Mouse (Mus musculus) kidney, postnatal 10 days (tissue): ENCODE measurements around the gene Prkce.

Experiments
- DNase-seq: peaks from one replicate; pipeline ENCODE4 v3.0.0; 2021; ENCODE audit warnings: mixed read lengths

Gene Prkce

DNA sequence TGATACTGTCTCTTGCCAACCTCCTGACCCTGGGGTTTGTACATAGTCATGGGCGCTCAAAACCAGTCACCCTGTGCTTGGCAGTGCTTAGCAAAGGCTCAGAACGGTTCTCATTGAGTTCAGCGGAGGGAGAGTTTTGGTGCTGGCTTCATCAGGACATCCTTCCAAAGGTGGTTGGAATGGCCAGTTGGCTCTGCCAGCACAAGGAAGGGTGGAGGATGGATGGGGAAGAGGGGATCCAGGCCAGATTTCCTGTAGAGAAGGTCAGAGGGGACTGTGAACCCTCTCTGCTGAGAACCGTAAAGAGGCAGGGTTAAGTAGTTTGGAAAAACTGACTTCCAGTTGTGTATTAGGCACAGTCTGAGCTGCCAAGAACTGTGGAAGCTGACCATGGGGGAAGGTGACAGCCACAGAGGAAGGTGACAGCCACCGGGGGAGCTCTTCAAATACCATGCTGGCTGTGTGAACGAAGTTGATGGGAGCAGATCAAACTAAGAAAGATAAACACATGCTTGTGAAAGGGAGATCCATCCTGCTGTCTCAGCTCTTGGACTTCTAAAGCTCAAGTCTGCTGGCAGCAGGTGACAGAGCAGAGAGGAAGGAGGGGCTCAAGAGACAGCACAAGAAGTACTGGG, 99.7 kb downstream of the Prkce start:
- no peak for DNase-seq

DNA sequence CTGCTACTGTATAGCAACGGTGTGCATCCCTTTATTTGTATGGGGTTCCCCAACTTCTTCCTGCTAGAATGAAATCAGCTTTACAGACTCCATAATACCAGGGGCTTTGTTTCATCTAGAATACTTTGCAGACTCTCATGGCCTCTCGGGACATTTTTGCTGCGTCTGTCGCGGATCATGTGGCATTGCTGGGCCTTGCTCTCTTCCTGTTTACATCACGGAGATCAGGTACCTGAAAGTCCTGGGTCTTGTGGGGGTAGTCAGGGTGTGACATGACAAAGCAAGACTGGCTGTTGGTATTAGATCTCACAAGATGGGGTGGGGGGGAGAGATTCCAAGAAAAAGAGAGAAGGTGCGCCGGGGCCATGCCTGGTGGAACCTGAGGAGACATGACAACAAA, 102.1 kb downstream of the Prkce start:
- DNase-seq = no peak

DNA sequence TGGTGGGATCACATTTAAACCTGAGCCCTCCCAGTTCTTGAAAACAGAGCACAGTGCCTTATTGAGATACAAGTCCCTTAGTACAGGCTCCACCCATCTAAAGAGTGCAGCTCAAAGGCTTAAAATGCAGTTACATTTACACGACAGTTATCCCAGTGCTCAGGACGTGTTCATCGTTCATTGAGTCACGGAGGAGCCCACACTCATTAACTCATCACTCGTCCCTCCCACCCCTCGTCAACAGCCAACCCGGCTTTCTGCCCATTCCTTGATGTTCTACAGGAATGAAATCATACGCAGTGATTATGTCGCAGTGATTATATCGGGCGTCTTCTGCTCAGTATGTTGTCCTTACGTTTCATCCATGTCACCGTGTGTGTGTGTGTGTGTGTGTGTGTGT, 102.9 kb downstream of the Prkce start:
- no peak for DNase-seq

GRCm38 (mm10) chr17:86271277-86271676, 103.7 kb downstream of the Prkce start:
- DNase-seq = peak; percentile 45

DNA sequence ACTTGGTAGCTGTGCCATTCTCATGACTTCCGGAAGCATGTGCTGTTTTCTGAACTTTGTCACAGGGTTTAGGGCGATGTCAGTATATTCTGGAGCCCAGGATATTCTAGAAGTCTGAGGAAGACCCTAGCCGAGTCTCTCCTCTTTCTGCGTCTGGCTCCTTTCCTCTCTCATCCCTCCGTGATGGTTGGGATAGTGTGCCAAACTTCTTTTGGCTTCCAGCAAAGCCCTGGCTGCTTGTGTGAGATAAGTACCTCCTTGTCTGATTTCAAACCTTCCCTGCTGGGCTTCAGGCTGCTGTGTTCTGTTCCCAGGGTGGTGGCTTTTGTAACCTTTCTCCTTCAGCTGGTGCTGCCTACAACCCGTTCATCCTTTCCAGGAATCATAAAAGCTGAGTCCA, 105.4 kb downstream of the Prkce start:
- no peak for DNase-seq

DNA sequence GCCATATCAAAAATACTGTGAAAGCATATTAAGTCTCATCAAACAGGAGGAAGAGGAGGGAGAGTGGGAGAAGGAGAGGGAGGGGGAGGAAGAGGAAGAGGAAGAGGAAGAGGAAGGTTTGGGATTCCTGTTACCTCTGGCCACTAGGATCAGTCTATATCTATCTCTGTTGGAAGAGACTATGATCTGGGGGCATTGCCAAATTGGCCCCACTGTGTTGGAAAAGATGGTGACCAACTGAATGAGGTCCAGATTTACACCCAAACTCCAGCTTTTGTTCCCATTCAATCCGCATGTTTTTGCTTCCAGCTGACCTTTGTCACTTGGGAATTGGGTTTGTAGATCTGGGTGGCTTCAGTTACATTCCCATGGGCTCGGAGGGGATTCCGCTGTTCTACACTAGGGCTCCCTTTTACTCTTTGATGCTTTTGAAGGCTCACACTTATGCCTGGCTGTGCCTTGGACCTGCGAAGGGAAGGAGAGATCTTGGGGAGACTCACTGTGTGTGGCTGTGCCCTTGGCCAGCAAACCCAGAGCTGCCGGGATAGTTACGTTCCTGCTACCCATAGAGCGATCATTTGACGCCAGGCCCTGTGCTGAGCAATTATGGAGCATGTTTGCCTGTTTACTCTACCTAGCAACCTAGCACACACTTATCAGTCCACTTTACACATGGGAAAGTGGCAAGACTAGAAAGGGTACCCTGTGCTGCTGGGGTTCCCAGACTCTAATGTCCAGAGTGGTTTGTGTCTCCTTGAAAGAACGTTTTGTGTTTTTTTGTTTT, 106.2 kb downstream of the Prkce start:
- DNase-seq = no peak

DNA sequence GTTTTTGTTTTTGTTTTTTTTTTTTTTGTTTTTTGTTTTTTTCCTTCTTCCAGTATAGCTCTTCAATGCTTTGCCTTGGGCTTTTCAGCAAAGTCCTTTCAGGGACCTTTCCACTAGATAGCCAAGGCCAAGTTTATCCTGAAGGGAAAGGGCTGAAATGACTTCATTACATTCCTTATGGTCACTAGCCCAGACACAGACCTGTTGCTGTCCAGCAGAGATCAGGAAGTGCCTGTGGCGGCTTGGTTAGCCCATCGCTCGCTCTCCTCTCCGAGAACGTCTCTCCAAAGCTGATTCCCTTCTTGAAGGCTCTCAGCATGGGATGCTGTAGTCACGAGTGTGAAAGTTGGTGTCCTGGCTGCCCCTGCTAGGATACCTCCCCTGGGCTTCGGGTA, 106.8 kb downstream of the Prkce start:
- DNase-seq = no peak

DNA sequence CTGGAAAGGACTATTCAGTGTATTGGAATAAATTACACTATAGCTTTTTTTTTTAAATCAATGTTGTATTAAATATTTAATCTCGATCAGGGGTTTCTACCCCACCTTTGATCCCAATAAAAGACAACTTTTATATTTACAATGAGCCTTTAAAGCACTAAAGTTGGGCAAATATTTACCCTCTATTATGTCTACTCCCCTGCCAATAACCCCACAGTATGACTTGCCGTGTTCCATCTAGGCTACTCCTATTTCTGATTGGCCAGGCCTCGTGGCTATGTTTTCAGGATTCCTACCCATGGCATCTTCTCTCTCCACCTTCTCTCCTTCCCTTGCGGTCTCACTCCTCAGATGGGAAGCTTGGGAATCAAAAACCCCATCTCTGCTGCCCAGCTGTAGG, 108.8 kb downstream of the Prkce start:
- no peak for DNase-seq

DNA sequence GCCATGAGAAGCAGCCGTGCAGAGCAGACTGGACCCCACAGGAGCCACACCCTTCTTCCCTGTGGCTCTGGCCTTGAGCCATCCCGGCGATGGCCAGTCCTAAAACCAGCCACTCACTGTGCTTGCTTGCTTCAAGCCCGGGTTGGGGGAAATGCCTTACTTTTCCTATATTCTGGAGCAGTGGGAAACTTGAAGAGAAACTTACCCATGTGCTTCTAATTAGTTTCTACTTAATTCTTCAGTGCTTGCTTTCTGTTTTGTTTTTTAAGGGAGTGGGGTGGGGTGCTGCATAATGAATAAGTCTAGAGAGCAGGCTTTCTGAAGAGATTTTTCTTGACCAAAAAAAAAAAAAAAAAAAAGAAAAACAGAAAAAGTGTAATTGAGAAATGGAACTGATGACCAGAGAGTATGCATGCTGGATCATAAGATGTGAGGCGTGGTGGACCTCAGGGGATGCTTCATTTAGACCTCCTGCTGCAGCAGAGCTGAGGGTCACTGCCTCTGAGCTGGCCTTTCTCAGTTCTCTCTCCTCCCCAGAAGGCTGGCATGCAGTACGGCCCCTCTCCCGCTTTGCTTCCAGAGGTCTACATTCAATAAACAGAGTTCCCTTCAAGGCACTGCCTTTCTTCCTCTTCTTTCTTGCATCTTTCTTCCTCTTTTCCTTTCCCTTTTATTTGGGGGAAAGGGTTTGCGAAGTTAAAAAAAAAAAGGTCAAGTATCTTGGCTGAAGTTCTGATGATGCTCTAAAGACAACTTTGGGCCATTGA, 109.6 kb downstream of the Prkce start:
- no peak for DNase-seq

- DNase-seq = no peak
Measured at GRCm38 (mm10) chr17:86277999-86278526, 110.5 kb downstream of the Prkce start.

DNA sequence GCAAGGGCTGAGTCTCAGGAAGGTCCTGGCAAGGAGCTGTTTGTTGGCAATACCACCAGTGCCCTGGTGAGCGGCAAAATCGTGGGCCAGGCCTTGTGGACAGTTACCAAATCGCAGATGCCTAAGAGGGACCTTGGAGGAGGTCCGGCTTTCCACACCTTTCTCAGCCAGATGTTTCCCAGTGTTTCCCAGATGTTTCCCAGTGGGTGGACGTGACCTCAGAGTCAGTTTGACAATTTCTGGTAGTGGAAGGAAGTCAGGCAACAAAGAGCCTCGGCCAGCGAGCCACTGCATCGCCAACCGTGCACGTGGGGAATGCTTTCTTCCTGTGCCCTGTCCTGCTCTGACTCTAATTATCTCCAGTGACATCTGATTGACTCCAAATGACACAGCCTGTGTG, 112.2 kb downstream of the Prkce start:
- no peak for DNase-seq

DNA sequence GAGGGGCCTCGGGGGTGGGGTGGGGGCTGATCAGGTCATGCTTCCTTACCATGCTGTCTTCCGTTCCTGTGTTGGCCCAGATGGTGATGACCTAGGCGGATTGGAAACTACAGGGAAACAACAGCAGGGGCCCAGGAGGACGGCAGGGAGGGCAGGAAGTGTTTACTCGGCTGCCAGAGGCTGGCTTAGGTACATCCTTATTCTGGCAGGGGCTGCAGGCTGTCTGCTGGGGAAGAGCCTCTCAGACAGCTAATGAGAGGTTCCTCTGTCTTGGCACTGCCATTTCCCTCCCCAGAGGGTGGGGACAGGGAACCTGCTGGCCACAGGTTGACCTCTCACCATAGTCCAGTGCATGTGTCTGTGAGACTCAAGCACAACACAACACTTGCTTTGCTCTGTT, 116.2 kb downstream of the Prkce start:
- DNase-seq = peak; percentile 51

DNA sequence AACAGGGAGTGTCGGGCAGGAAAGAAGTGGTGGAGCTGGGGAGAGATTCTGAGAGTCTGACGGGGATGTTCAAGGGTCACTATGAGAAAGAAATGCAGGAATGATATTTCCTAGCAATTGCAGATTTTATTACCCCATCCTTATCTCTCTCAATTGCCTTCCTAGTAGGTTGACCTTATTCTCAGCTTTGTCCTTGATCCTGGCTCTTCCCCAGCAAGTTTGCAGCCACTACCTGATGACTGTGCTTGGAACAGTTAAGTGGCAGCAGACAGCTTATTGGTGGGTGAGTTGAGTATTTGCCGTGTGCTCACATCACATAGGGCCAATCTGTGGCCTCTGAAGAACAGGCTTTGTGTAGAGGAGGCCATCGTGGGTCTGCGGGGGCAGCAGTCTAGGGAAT, 117.5 kb downstream of the Prkce start:
- DNase-seq = no peak

DNA sequence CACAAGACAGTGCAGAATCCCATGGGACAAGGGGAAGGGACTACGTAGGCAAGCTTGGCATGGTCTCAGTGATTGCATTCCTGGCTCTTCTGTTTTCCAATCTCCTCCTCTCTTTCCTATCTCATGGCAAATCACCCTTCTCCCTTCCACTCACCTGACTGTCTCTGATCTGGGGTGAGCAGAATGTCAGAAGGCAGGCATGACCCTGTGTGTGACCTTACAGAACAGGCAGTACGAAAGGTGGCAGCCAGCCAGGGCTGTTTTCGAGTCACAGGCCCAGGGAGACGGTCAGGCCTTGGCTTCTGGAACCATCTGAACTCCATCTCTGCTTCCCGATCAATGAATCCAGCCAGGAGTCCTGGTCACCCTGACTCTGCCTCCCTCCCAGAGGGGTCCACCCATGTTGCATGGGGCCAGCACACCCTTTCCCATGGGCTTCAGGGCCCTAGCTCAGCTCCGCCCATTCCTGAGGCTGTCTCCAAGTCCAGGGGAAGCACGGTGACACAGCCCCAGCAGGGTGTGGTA, 119.2 kb downstream of the Prkce start:
- peak; percentile 73 for DNase-seq

DNA sequence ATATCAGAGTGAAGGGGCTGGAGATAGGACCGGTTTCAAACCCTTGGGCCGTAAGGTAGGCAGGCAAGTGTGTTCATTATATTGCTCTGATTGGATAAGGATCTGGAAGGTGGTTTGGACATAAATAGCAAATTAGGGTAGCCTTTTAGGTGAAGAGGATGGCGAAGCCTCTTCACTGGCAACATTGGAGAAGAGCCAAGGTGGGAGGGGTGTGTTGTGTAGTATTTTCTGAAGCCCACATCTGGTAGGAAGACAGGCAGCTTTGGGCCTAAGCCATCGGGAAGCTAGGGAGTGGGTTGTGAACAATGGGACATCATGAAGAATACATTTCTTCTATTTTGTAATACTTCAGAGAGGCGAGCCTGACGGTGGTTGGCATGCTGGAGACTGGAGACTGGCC, 125.1 kb downstream of the Prkce start:
- no peak for DNase-seq

- DNase-seq = peak; percentile 73
Measured at GRCm38 (mm10) chr17:86293247-86293744, 125.7 kb downstream of the Prkce start.

GRCm38 (mm10) chr17:86299576-86299975, 132.0 kb downstream of the Prkce start:
- DNase-seq = no peak

- peak; percentile 68 for DNase-seq
Measured at GRCm38 (mm10) chr17:86300774-86301595, 133.4 kb downstream of the Prkce start.

GRCm38 (mm10) chr17:86302266-86302665, 134.7 kb downstream of the Prkce start:
- DNase-seq = peak; percentile 47

GRCm38 (mm10) chr17:86302861-86303331, 135.3 kb downstream of the Prkce start:
- peak; percentile 69 for DNase-seq

- DNase-seq = no peak
Measured at GRCm38 (mm10) chr17:86303401-86304243, 136.0 kb downstream of the Prkce start.
